16 mouse cellular contexts compared by ENCODE assay signal in genomic region chr4:66852011-66852410, GRCm38 (mm10). TPM values are rescaled to one million over a fixed set of nuclear protein-coding genes. Genes with fewer than 3 reads are reported as not detected.
DNase-seq lines count a peak whose midpoint lies in the region; ATAC-seq and TF ChIP-seq lines count a peak whose summit lies in the region.
"Had no signal": no experiment of that assay in that cellular context is flagged by ENCODE, and none has a peak within 500 bp of the region (broad histone marks: within the 10 kb centered on the region; RNA-seq: fewer than 3 reads in every experiment).

No protein-coding gene starts in this region.

- H3K27me3 ChIP-seq in limb, embryonic 10.5 days (ENCODE audit: low read depth, poor library complexity, severe bottlenecking), result no peaks in the 10 kb centered on the region
- H3K27me3 ChIP-seq: megakaryocyte, embryonic 14.5 days had no signal

- H3K9me3 ChIP-seq in limb, embryonic 10.5 days (replicated peaks), result no peaks in the 10 kb centered on the region
- H3K9me3 ChIP-seq: megakaryocyte, embryonic 14.5 days had no signal

- H3K4me3 ChIP-seq in bone marrow macrophage, adult 2 months (ENCODE audit: insufficient read depth, low read length), result no peak overlapping the region
- H3K4me3 ChIP-seq in limb, embryonic 10.5 days, result no peak overlapping the region
- H3K4me3 ChIP-seq: layer of hippocampus, adult 2 months; megakaryocyte, embryonic 14.5 days had no signal

- H3K36me3 ChIP-seq in limb, embryonic 10.5 days, result no peaks in the 10 kb centered on the region

- TF ChIP-seq CTCF in bone marrow macrophage, adult 2 months (IDR thresholded peaks at IDR 0.05; ENCODE audit: low read depth, low read length), result no peak

- TF ChIP-seq POLR2A in bone marrow macrophage, adult 2 months (IDR thresholded peaks at IDR 0.05; ENCODE audit: borderline replicate concordance, low read depth, low read length), result no peak

- 89% methylated on average over 3 of the region's 3 CpGs for WGBS in limb, embryonic 10.5 days

- H3K4me1 ChIP-seq in bone marrow macrophage, adult 2 months (ENCODE audit: control insufficient read depth, insufficient read depth, low read length), result peaks cover 29% of the 10 kb centered on the region
- no peaks in the 10 kb centered on the region for H3K4me1 ChIP-seq in limb, embryonic 10.5 days
- H3K4me1 ChIP-seq: megakaryocyte, embryonic 14.5 days had no signal

- H3K27ac ChIP-seq in bone marrow macrophage, adult 2 months (ENCODE audit: insufficient read depth, low read depth, low read length), result peak overlapping the region; percentile 61
- H3K27ac ChIP-seq in limb, embryonic 10.5 days, result no peak overlapping the region
- H3K27ac ChIP-seq: layer of hippocampus, adult 2 months had no signal

- peak; percentile 95 for ATAC-seq in megakaryocyte progenitor cell, adult 5-6 weeks (replicated peaks; ENCODE audit: poor library complexity)
- ATAC-seq: forebrain, postnatal 0 days; inflammation-experienced regulatory T-cells, adult 6 months had no signal

- DNase-seq in adrenal gland, postnatal 10 days, result peak; percentile 14
- no peak for DNase-seq in adrenal gland, adult 8-10 months
- DNase-seq in kidney, adult 9 months, result peak; percentile 29
- DNase-seq in kidney, postnatal 25 days, result no peak
- DNase-seq in layer of hippocampus, postnatal 25 days (ENCODE audit: extremely low spot score in 1 of 2, low spot score in 1 of 2), result no peak
- DNase-seq in limb, embryonic 10.5 days (ENCODE audit: low spot score), result no peak
- DNase-seq: cerebellum, adult 18-20 months; forebrain, postnatal 0 days; gastrocnemius, postnatal 25 days; liver; thymus, postnatal 4 days had no signal

RNA-seq across cellular contexts. Expression of gene Tlr4, which starts 24.6 kb away (rescaled TPM):
- 1 to 10 TPM; 6.0 to 7.6 TPM for total RNA-seq in adrenal gland, postnatal 10 days (2021)
- 10 to 100 TPM in 3 of 4 experiments, 1 to 10 TPM in 1; 6.1 to 12.0 (median 10.9) TPM for total RNA-seq in adrenal gland, adult 8-10 months (2022)
- polyA plus RNA-seq in bone marrow macrophage, adult 2 months (2012; ENCODE audit: insufficient read depth, insufficient read length, missing spikeins), result 39.9 and 43.4 TPM in 2 replicates
- total RNA-seq in megakaryocyte progenitor cell, adult 5-6 weeks (2015), result 13.9 and 15.3 TPM in 2 replicates
- 13.0 and 13.6 TPM in 2 replicates for total RNA-seq in megakaryocyte progenitor cell, adult 5-6 weeks (2017)
- 1 to 10 TPM; 2.6 to 3.1 TPM for total RNA-seq in layer of hippocampus, postnatal 25 days (2021)
- polyA plus RNA-seq in limb, embryonic 10.5 days (2016; fragmentation: Nextera tagmentation; extraction: Ambion mirVana), result 0.53 and 0.69 TPM in 2 replicates

Comparison
In these comparisons a context has a peak if more than half of its experiments do, and no peak if none do; other contexts are left out.
1. DNase-seq: peak in adrenal gland, postnatal 10 days (single experiment) and kidney, adult 9 months (single experiment); none in adrenal gland, adult 8-10 months (single experiment), kidney, postnatal 25 days (0 of 2), layer of hippocampus, postnatal 25 days (0 of 2) and limb, embryonic 10.5 days (single experiment).